Mouse (Mus musculus): ENCODE measurements around the gene Uchl3. TPM values are rescaled to one million over a fixed set of nuclear protein-coding genes. Genes with fewer than 3 reads are reported as not detected.

Uchl3 gene
- polyA plus RNA-seq, 1 experiment: 30.7 TPM

- TF ChIP-seq GATA1 (IDR thresholded peaks at IDR 0.05; ENCODE audit: low read length): no peak
Observed at GRCm38 (mm10) chr14:101733542-101734303, 80.0 kb downstream of the Uchl3 start.

DNA sequence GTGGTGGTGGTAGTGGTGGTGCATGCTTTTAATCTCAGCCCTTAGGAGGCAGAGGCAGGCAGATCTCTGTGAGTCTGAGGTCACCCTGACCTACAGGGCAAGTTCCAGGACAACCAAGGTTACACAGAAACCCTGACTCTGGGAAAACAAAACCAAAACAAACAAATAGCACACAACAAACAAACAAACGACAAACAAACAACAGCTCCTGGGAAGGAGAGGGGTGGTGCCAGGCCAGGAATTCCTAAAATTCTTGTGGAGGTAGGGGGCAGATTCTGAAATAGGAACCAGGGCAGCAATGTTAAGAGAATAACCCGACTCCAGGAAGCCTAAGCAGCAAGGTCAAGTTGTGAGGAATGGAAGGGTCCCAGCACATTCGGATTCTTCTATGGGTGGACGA, 83.7 kb downstream of the Uchl3 start:
- no peak for TF ChIP-seq GATA1 (IDR thresholded peaks at IDR 0.05; ENCODE audit: low read length)

Other genes with a start within 250 kb of the Uchl3 start
- gene Tbc1d4, start 44.8 kb upstream of the Uchl3 start, polyA plus RNA-seq (2012): not detected in 2 replicates
- gene Commd6, start 13.3 kb upstream of the Uchl3 start, polyA plus RNA-seq (2012): 4.4 and 4.9 TPM in 2 replicates
- gene Gm9922, start 75.8 kb downstream of the Uchl3 start, polyA plus RNA-seq (2012): not detected in 2 replicates
- gene Lmo7, start 76.0 kb downstream of the Uchl3 start, polyA plus RNA-seq (2012): 0.11 TPM in 1 of 2 replicates, not detected in the other

Measured in G1E-ER4 (cell line).